Mouse (Mus musculus) embryo, embryonic 9.5 days (tissue): ENCODE measurements around the gene Taf11.

ENCODE experiments used
- DNase-seq: peaks from one replicate; pipeline ENCODE4 v3.0.0-alpha.2; 2017; ENCODE audit errors: extremely low spot score

Taf11 gene

GRCm38 (mm10) chr17:27909622-27910500 is at the start of gene Taf11:
Taf11 (minus strand) TSS chr17:27909844.
- DNase-seq = no peak

DNA sequence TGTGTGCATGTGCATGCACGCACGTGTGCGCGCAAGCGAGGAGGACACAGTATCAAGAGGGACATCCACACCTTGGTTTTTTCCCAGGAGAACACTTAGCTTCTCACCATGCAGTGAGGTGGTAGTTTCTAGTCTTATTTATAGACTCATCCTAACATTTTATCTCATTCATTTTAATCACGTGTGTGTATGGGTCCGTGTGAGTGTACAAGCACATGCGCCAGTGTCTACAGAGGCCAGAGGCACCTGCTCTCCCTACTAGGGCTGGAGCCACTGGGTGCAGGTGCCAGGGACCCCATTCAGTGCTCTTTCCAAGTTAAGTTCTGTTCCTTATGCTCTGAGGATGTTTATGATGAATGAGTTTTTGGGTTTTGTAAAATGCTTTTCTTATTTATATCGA is 48.0 kb upstream of the Taf11 start:
- no peak for DNase-seq

DNA sequence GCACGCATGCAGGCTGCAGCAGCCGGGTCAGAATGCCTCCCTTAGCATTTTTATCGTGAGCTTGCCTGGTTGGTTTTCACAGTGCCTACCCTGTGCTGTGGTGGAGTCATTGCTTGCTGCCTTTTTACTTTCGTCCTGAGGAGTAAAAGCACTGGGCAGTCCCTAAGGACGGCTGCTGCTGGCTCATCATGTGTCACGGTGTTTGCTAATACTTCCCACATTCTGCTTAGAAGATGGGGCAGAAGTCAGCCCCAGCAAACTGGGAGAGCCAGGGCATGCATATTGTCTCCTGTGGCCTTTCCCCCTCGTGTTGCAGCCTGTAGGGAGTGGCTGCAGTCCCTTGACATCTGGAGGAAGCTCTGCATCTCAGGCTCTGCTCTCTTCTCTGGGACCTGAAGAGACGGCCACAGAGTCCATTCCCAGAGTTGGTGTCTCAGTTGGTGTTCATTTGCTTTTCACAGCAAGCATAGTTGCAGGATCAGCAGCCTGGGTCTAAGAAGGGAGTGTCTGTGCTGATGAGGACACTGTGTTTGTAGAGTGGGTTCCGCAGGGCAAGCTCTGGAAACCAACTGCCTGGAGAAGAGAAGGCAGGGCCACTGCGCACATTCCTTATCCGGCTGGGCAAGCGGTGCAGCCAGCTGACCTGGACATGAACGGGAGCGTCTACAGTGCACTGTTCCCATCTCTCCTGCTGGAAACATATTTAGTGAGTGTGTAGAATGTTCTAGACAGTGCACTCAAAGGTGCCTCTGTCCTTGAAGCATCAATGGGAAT is 45.2 kb upstream of the Taf11 start:
- DNase-seq = no peak

- DNase-seq = no peak
Observed at GRCm38 (mm10) chr17:27953136-27953535, 43.5 kb upstream of the Taf11 start.

GRCm38 (mm10) chr17:27947155-27947554 is 37.5 kb upstream of the Taf11 start:
- no peak for DNase-seq

DNA sequence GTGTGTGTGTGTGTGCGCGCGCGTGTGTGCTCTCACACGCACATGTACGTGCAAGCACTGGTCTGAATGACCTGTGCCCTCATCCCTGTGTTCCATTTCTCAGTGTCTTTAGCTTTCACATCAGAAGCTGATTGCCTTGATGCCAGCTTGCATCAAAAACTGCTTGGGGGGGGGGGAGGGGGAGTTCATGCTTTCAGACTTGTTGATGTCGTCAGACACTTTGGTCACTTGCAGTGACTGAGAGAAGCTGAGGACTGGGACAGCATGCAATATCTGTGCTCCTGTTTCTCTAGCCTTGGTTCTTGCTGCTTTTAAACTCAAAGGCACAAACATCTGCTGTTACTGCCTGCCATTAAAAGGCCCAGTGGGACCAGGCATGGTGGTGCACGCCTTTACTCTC is 36.7 kb upstream of the Taf11 start:
- no peak for DNase-seq

- no peak for DNase-seq
Observed at GRCm38 (mm10) chr17:27945546-27946216, 36.0 kb upstream of the Taf11 start.

DNA sequence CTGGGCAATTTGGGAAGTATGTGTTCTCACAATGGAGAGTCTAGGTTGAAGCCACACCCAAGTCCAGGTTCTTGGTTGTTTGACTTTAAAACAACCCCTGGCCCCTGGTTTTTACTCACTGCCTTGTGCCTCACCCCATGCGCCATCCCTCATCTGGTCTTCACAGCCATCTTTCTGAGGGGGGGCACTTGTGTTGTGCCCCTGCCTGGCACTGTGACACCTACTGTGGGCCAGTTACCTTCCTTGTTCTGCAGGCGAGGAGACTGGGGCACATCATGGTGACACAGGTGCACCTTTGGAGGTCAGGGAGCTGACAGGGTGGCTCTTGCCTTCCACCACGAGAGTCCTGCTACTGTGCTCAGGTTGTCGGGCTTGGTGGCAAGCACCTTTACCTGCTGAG is 32.5 kb upstream of the Taf11 start:
- no peak for DNase-seq

DNA sequence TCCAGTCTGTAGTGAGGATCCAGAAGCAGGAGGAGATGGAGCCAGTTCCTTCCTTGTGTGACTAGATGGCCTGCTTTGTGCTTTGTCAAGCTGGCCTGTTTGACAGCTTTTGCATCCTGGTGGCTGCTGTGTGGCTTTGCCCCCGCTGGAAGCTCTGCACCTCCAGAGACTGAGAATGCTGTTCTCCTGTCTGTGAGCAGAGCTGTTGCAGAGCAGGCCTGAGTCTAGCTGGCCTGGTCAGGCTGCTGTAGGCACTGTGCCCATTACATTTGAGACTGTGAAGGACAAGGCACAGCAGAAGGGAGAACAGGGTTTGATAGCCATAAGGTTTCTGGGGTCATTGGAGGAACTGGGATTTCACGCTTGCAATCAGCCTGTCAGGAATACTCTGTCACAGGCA is 32.1 kb upstream of the Taf11 start:
- no peak for DNase-seq

DNA sequence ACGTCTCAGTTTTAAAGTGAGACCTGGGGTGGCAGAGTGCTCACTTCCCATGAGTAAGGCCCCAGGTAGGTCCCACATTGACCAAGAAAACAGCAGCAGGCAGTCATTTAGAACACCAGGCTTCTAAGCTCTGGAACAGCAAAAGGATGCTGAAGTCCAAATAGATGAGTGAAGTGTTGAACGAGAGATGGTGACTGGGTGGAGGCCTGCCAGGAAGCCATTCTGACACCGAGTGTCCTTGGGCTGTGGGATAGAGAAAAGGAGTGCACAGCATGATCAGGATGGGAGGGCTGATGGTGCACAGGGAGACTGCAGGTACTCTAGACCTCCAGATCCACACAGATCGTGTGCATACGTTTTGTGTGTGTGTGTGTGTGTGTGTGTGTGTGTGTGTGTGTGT is 31.5 kb upstream of the Taf11 start:
- no peak for DNase-seq

DNA sequence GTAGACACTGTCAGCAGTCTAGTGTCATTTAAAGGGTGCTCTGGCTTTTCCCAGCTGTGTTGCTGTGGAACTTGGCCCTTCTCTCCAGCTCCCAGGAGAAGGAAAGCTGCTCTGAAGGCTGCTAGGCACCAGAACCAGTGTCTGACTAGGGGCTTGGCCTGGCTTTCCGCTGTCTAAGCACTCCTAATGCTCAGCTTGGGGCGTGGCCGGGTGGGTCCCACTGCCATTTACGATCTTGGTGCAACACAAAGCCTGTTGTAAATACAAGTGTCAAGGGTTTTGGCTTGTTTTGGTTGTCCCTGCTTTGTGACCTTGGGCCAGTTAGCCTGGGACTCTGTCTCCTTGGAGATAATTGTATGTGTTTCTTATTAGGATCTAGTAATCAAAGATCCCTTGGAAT is 30.7 kb upstream of the Taf11 start:
- no peak for DNase-seq

GRCm38 (mm10) chr17:27939028-27939427 is 29.4 kb upstream of the Taf11 start:
- DNase-seq = no peak

GRCm38 (mm10) chr17:27938121-27938754 is 28.6 kb upstream of the Taf11 start:
- DNase-seq = no peak

- DNase-seq = no peak
Observed at GRCm38 (mm10) chr17:27937054-27937615, 27.5 kb upstream of the Taf11 start.

GRCm38 (mm10) chr17:27935091-27935490 is 25.4 kb upstream of the Taf11 start:
- no peak for DNase-seq

DNA sequence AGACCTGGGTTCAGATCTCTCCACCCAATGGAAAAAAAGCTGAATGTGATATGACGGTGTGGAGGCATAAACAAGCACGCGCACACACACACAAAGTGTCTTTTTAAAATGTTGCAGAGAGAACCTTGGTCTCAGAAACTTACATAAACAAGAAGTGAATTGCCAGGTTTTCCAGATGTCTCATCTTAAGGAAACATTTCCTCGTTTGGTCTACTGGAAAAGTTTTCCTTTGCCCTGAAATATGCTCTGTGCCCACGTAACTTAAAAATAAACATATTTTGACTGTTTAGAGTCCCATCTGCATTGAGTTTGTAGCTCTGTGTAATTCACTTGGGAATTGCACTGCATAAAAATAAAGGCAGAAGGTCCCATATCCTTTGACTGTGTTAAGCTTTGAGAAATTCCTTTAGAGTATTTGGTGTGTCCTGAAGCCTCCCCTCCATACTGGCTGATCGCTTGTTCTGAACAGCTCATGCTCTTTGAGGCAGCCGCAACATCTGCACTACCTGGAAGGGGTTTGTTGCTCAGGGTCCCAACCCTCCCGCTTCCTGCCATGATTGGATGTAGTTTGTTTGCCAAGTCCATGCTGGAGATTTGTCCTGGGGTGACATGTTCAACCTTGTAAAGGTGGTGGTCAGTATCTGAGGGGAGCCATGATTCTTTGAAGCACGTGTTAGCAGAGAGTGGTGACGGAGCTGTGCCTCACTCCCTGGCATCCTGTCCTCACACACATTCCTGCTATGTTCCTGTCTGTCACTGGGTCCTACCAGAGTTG is 24.7 kb upstream of the Taf11 start:
- no peak for DNase-seq

GRCm38 (mm10) chr17:27931826-27932225 is 22.2 kb upstream of the Taf11 start:
- DNase-seq = no peak

DNA sequence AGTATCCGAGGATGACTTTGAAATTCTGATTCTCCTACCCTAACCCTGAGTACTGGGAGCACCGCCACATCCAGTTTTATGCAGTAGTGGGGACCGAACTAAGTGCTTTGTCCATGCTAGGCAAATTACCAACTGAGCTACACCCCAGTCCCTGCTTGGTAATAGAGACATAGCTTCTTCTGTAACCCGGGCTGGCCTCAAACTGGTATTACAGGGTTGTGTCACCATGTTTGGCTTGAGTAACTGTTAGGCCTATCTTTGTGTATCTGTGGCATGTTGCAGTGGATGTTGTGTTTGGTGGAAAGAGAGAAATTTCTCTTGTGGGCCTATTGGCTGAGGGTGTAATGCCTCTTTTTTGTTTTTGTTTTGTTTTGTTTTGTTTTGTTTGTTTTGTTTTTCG is 20.6 kb upstream of the Taf11 start:
- no peak for DNase-seq

GRCm38 (mm10) chr17:27925504-27925903 is 15.9 kb upstream of the Taf11 start:
- DNase-seq = no peak

GRCm38 (mm10) chr17:27925054-27925453 is 15.4 kb upstream of the Taf11 start:
- no peak for DNase-seq

- DNase-seq = no peak
Observed at GRCm38 (mm10) chr17:27922174-27922712, 12.6 kb upstream of the Taf11 start.
